ENCODE assay signal across 8 mouse cellular contexts in the genomic region with DNA sequence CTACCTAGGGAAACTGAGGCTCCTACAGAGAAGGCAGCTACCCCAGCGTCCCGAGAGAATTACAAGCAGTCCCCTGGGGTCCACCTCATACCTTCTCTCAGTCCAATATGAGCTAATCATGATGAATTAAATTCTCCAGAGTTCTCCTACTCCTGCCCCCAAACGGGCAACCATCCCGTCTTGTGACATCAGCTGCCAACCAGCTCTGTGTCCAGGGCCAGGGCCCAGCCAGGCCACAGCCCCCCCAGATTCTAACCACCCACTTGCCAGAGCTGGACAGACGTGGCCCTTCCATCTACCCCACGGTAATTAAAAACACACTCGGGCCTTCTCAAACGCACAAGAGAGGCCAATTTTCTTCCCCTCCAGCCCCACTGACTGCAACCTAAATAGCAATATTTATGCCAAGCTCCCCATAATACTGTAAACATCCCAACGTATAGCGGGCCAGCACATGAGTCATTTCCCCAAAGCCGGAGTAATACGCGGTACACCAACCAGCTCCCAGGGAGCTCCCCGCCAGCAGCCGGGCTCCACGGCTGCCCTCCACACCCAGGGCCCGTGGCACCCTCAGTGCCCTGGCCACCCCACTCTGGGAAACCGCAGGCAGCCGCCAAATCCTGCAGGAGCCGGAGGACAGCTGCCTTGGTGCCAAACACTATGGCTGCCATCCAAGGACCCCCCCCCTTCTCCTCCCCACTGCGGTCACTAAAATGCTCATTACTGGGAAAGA. TPM values are rescaled to one million over a fixed set of nuclear protein-coding genes. Genes with fewer than 3 reads are reported as not detected.
DNase-seq lines count a peak whose midpoint lies in the region; ATAC-seq lines count a peak whose summit lies in the region.

No protein-coding gene starts in this region.

- peak overlapping the region; percentile 96 for H3K4me2 ChIP-seq in embryonic facial prominence, embryonic 15.5 days (replicated peaks)
- peak overlapping the region; percentile 89 for H3K4me2 ChIP-seq in limb, embryonic 11.5 days (ENCODE audit: low read depth, severe bottlenecking)

- DNase-seq in heart, embryonic 10.5 days (ENCODE audit: low spot score), result no peak
- no peak for DNase-seq in heart, adult 8-10 months (ENCODE audit: low spot score)
- DNase-seq in 3134 (ENCODE audit: extremely low read depth, insufficient read length, low spot score), result peak; percentile 83
- no peak for DNase-seq in limb, embryonic 11.5 days (ENCODE audit: low spot score)
- DNase-seq in frontal cortex, postnatal 25 days (ENCODE audit: low spot score in 2 of 2), result no peak
- no peak for DNase-seq in layer of hippocampus, postnatal 14 days (ENCODE audit: low spot score in 2 of 2)
- DNase-seq in adrenal gland, postnatal 4 days (ENCODE audit: low spot score in 2 of 2), result no peak

- no peaks in the 10 kb centered on the region for H3K9me3 ChIP-seq in heart, embryonic 10.5 days
- H3K9me3 ChIP-seq in embryonic facial prominence, embryonic 15.5 days (replicated peaks), result no peaks in the 10 kb centered on the region
- H3K9me3 ChIP-seq in limb, embryonic 11.5 days (ENCODE audit: control insufficient read depth, low read length), result no peaks in the 10 kb centered on the region

- H3K27ac ChIP-seq in heart, embryonic 10.5 days, result no peak overlapping the region
- H3K27ac ChIP-seq in embryonic facial prominence, embryonic 15.5 days (replicated peaks), result peak overlapping the region; percentile 95
- H3K27ac ChIP-seq in limb, embryonic 11.5 days (replicated peaks; ENCODE audit: low read depth, low read length), result no peak overlapping the region

- peak; percentile 65; the same call in 1 of the 2 replicates for ATAC-seq in embryonic facial prominence, embryonic 15.5 days (ENCODE audit: insufficient number of reproducible peaks, low FRiP score, low TSS enrichment, low read depth)
- ATAC-seq in limb, embryonic 11.5 days (ENCODE audit: insufficient number of reproducible peaks, low FRiP score, low TSS enrichment, low read depth), result no peak

- no peak overlapping the region for H3K9ac ChIP-seq in embryonic facial prominence, embryonic 15.5 days
- no peak overlapping the region; the same call in 1 of the 2 replicates for H3K9ac ChIP-seq in limb, embryonic 11.5 days (ENCODE audit: low read length)

- peaks cover 68% of the 10 kb centered on the region for H3K4me1 ChIP-seq in heart, embryonic 10.5 days
- H3K4me1 ChIP-seq in embryonic facial prominence, embryonic 15.5 days, result peaks cover 75% of the 10 kb centered on the region
- H3K4me1 ChIP-seq in limb, embryonic 11.5 days (ENCODE audit: control insufficient read depth, insufficient read depth, low read length), result peaks cover 56% of the 10 kb centered on the region

- no peaks in the 10 kb centered on the region for H3K36me3 ChIP-seq in heart, embryonic 10.5 days
- H3K36me3 ChIP-seq in embryonic facial prominence, embryonic 15.5 days, result no peaks in the 10 kb centered on the region
- no peaks in the 10 kb centered on the region for H3K36me3 ChIP-seq in limb, embryonic 11.5 days (ENCODE audit: control insufficient read depth, insufficient read depth, low read length)

- H3K4me3 ChIP-seq in heart, embryonic 10.5 days, result peak overlapping the region; percentile 85
- H3K4me3 ChIP-seq in embryonic facial prominence, embryonic 15.5 days (replicated peaks), result peak overlapping the region; percentile 67
- H3K4me3 ChIP-seq in limb, embryonic 11.5 days (ENCODE audit: low read depth, low read length), result peak overlapping the region; percentile 83

- WGBS in heart, embryonic 10.5 days, result 77% methylated on average over 21 of the region's 21 CpGs
- 26% methylated on average over 21 of the region's 21 CpGs for WGBS in embryonic facial prominence, embryonic 15.5 days
- WGBS in limb, embryonic 11.5 days, result 52% methylated on average over 21 of the region's 21 CpGs

- peaks cover 93% of the 10 kb centered on the region for H3K27me3 ChIP-seq in heart, embryonic 10.5 days (ENCODE audit: insufficient read depth, poor library complexity, severe bottlenecking)
- H3K27me3 ChIP-seq in embryonic facial prominence, embryonic 15.5 days, result peaks cover 8% of the 10 kb centered on the region; the same call in 1 of the 2 replicates
- H3K27me3 ChIP-seq in limb, embryonic 11.5 days (ENCODE audit: control insufficient read depth, insufficient read depth, low read length), result peaks cover 10% of the 10 kb centered on the region

RNA-seq across cellular contexts. Expression of a gene that starts 2.0 kb away (rescaled TPM):
- polyA plus RNA-seq in heart, embryonic 10.5 days (2016; fragmentation: Nextera tagmentation; extraction: Ambion mirVana), result 2.6 and 4.2 TPM in 2 replicates
- under 1 TPM; 0.44 to 0.86 (median 0.45) TPM for total RNA-seq in heart, adult 8-10 months (2022)
- polyA plus RNA-seq in embryonic facial prominence, embryonic 15.5 days (2015; fragmentation: Nextera tagmentation; extraction: Ambion mirVana), result 12.2 and 13.1 TPM in 2 replicates
- 12.5 and 16.2 TPM in 2 replicates for polyA plus RNA-seq in limb, embryonic 11.5 days (2014; fragmentation: Nextera tagmentation; extraction: Ambion mirVana)
- 10 to 100 TPM; 40.5 to 43.9 TPM for total RNA-seq in layer of hippocampus, postnatal 14 days (2021)
- total RNA-seq in adrenal gland, postnatal 4 days (2021), result 10 to 100 TPM; 16.9 to 21.2 TPM

RNA-seq across cellular contexts. Expression of a gene that starts 52.2 kb away (rescaled TPM):
- polyA plus RNA-seq in heart, embryonic 10.5 days (2016; fragmentation: Nextera tagmentation; extraction: Ambion mirVana), result 4.5 and 13.4 TPM in 2 replicates
- total RNA-seq in heart, adult 8-10 months (2022), result 10 to 100 TPM; 30.2 to 38.5 (median 31.2) TPM
- 85.7 and 86.5 TPM in 2 replicates for polyA plus RNA-seq in embryonic facial prominence, embryonic 15.5 days (2015; fragmentation: Nextera tagmentation; extraction: Ambion mirVana)
- polyA plus RNA-seq in limb, embryonic 11.5 days (2014; fragmentation: Nextera tagmentation; extraction: Ambion mirVana), result 16.4 and 16.5 TPM in 2 replicates
- total RNA-seq in layer of hippocampus, postnatal 14 days (2021), result 10 to 100 TPM; 40.7 to 47.6 TPM
- total RNA-seq in adrenal gland, postnatal 4 days (2021), result 10 to 100 TPM; 47.0 to 59.8 TPM

RNA-seq across cellular contexts. Expression of a gene that starts 59.1 kb away (rescaled TPM):
- polyA plus RNA-seq in heart, embryonic 10.5 days (2016; fragmentation: Nextera tagmentation; extraction: Ambion mirVana), result 1.3 and 4.7 TPM in 2 replicates
- 10 to 100 TPM; 21.6 to 30.2 (median 24.9) TPM for total RNA-seq in heart, adult 8-10 months (2022)
- polyA plus RNA-seq in embryonic facial prominence, embryonic 15.5 days (2015; fragmentation: Nextera tagmentation; extraction: Ambion mirVana), result 44.1 and 46.0 TPM in 2 replicates
- polyA plus RNA-seq in limb, embryonic 11.5 days (2014; fragmentation: Nextera tagmentation; extraction: Ambion mirVana), result 6.3 and 9.3 TPM in 2 replicates
- 10 to 100 TPM; 42.6 to 43.2 TPM for total RNA-seq in layer of hippocampus, postnatal 14 days (2021)
- total RNA-seq in adrenal gland, postnatal 4 days (2021), result 10 to 100 TPM; 37.0 to 49.0 TPM

Comparison
In these comparisons a context has a peak if more than half of its experiments do, and no peak if none do; other contexts are left out.
1. RNA of a gene that starts 2.0 kb away (total RNA-seq): 40.5 to 43.9 TPM in layer of hippocampus, postnatal 14 days and 16.9 to 21.2 TPM in adrenal gland, postnatal 4 days; 0.44 to 0.86 TPM in heart, adult 8-10 months; every median in the first group is over 4 times any median in the second.
2. Peak in every context shown above with its lines, with median percentiles within 50 percentile points of each other: H3K4me3 ChIP-seq.